Mouse (Mus musculus) hindbrain, embryonic 10.5 days (tissue): Measurements from ENCODE around the gene Gja4. TPM values are rescaled to one million over a fixed set of nuclear protein-coding genes. Genes with fewer than 3 reads are reported as not detected.

Experiments
- DNase-seq: peaks from one replicate; pipeline ENCODE4 v3.0.0-alpha.2; 2017; ENCODE audit warnings: low spot score
- H3K27ac ChIP-seq: fragments of 300-500 bp; sonication (generic); 2 replicates; pipeline ENCODE4 v1.5.1; 2016; ENCODE audit warnings: mild to moderate bottlenecking, moderate library complexity
- H3K27me3 ChIP-seq: fragments of 300-500 bp; sonication (generic); 2 replicates; pipeline ENCODE4 v1.6.1; 2016; ENCODE audit warnings: mild to moderate bottlenecking; ENCODE audit not compliant: poor library complexity, insufficient read depth, severe bottlenecking
- H3K36me3 ChIP-seq: fragments of 300-500 bp; sonication (generic); 2 replicates; pipeline ENCODE4 v1.6.1; 2016; ENCODE audit warnings: mild to moderate bottlenecking, moderate library complexity
- H3K4me1 ChIP-seq: fragments of 300-500 bp; sonication (generic); replicated peaks from 2 replicates; pipeline ENCODE4 v1.6.1; 2016; ENCODE audit warnings: mild to moderate bottlenecking
- H3K4me3 ChIP-seq: fragments of 300-500 bp; sonication (generic); 2 replicates; pipeline ENCODE4 v1.5.1; 2016; ENCODE audit warnings: mild to moderate bottlenecking, moderate library complexity
- H3K9me3 ChIP-seq: fragments of 300-500 bp; sonication (generic); 2 replicates; pipeline ENCODE4 v1.6.1; 2016; ENCODE audit warnings: mild to moderate bottlenecking, moderate library complexity
- WGBS: fragments of 180-500 bp; shearing (Covaris S2); methylation state at CpG from one replicate; pipeline ENCODE4 v1.1.7; 2016; 5-methylcytosine and 5-hydroxymethylcytosine counted together
- polyA plus RNA-seq: library from polyadenylated mRNA; unstranded; fragments of >200 nt; fragmentation: Nextera tagmentation; extraction: Ambion mirVana; gene quantifications from 2 replicates; pipeline ENCODE4 v1.2.1, GENCODE M21; 2016

The Gja4 gene
- polyA plus RNA-seq, 1 experiment from 2014 or later, result 18.8 TPM

DNA sequence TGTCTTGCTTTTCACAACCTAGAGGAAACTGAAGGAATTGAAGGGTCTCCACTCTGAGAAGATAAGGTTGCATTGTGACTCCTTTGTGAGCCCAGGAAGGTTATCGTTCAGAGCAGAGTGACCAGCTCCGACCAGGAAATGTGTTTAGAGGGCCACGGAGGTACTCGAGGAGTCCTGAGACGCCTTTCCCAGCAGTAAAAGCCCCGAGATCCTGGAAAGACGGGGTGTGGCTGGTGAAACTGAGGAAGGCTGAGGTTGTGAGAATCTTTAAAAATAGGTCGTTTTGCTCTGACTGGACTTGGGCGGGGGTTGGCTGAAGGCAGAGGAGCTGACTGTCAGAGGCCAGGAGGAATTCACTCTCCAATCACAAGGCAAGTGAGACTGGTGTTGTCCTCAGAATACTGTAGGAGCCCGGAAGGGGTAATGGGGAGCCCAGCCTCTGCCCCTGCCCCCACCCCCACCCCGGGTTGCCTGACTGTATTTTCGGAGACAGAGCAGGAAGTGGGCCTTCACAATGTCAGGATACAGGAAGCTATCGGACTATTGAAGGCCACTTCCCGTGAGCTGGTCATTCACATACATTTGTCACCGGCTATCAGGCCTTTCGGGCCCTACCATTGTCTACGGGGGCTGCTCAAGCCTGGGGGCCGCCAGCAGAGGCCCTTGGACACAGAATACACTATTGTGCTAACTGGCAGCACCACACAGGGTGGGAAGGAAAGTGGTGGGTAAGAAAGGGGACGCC is 50.2 kb downstream of the Gja4 start:
- Histone ChIP-seq H3K36me3 (no peaks in the 10 kb centered on the region), H3K27me3 (no peaks in the 10 kb centered on the region; the same call in 1 of the 2 replicates), H3K4me1 (peaks cover 28% of the 10 kb centered on the region), H3K27ac (peak overlapping the region; percentile 80), H3K4me3 (no peak overlapping the region), H3K9me3 (no peaks in the 10 kb centered on the region)
- DNase-seq, result peak; percentile 21
- WGBS, result 65% methylated on average over 19 of the region's 19 CpGs

DNA sequence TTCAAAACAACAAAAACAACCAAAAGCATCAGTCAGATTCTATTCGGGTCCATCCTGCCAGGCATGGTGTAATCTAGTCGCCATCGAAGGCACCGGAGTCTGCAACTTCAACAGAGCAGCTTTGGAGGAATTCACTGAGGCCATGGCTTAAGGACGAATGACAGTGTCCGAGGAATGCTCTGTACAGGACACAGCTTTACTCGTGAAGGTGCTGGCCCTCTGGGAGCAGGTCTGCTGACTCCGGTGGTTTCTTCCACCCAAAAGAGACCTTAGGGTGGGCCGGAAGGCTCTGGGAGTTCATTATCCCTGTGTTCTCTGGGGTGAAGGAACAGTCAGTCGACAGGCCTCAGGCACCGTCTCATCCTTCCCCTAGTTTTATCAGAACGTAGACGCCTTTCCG is 52.2 kb downstream of the Gja4 start:
- Histone ChIP-seq H3K27me3 (no peaks in the 10 kb centered on the region; the same call in 1 of the 2 replicates), H3K36me3 (no peaks in the 10 kb centered on the region), H3K27ac (no peak overlapping the region), H3K9me3 (no peaks in the 10 kb centered on the region), H3K4me3 (no peak overlapping the region), H3K4me1 (peaks cover 33% of the 10 kb centered on the region)
- WGBS, result 90% methylated on average over 14 of the region's 14 CpGs
- no peak for DNase-seq

Other genes with a start within 250 kb of the Gja4 start
- gene Zmym6, start 236.7 kb downstream of the Gja4 start, polyA plus RNA-seq, result 19.5 and 21.6 TPM in 2 replicates
- gene Tmem35b, start 190.3 kb downstream of the Gja4 start, polyA plus RNA-seq, result 17.0 and 17.1 TPM in 2 replicates
- gene Dlgap3, start 144.8 kb downstream of the Gja4 start, polyA plus RNA-seq, result 3.7 and 7.9 TPM in 2 replicates
- gene Smim12, start 70.3 kb downstream of the Gja4 start, polyA plus RNA-seq, result 78.7 and 81.1 TPM in 2 replicates
- gene Gjb3, start 16.8 kb upstream of the Gja4 start, polyA plus RNA-seq, result 2.2 and 6.2 TPM in 2 replicates
- 0.15 and 0.21 TPM in 2 replicates for gene Gjb4, start 40.0 kb upstream of the Gja4 start, polyA plus RNA-seq
- 0.85 and 2.1 TPM in 2 replicates for gene Gjb5, start 44.1 kb upstream of the Gja4 start, polyA plus RNA-seq